Mouse (Mus musculus) lung, postnatal 0 days (tissue): ENCODE measurements around the gene Tnfaip8l2.

ENCODE experiments used
- CTCF ChIP-seq: IDR thresholded peaks from 2 replicates; pipeline ENCODE4 v1.5.1; 2016; ENCODE audit warnings: antibody characterized with exemption, mild to moderate bottlenecking
- EP300 ChIP-seq: IDR thresholded peaks from 2 replicates; pipeline ENCODE4 v1.6.1; 2016; ENCODE audit warnings: antibody characterized with exemption, mild to moderate bottlenecking, control low read depth

GRCm38 (mm10) chr3:95132389-95132788 is 9.8 kb downstream of the Tnfaip8l2 start:
- TF ChIP-seq EP300 (0 out of 2 replicates have a peak, but pooled peaks have one; percentile 10), CTCF (peak; percentile 38; the same call in 1 of the 2 replicates)
